Mouse (Mus musculus) MEL (cell line): Measurements from ENCODE around the gene Brox. TPM values are rescaled to one million over a fixed set of nuclear protein-coding genes. Genes with fewer than 3 reads are reported as not detected.

ENCODE experiments used
- DNase-seq: peaks from one replicate; pipeline ENCODE4 v3.0.0; 2011; ENCODE audit warnings: low read depth, low spot score
- H3K27ac ChIP-seq: 2 replicates; pipeline ENCODE4 v1.5.1; 2012; ENCODE audit warnings: low read depth, mild to moderate bottlenecking, control low read depth, low read length, moderate library complexity; ENCODE audit not compliant: control insufficient read depth
- H3K27me3 ChIP-seq, 2 experiments: fragments of 150-350 bp in 1 of 2; sonication (generic) in 1 of 2; 2 replicates each; pipeline ENCODE4 v1.6.1; 2012; ENCODE audit warnings: low read length in 2 of 2, mild to moderate bottlenecking in 2 of 2, improper control_type of control experiment in 1 of 2, moderate library complexity in 1 of 2; ENCODE audit not compliant: insufficient read depth in 2 of 2, control insufficient read depth in 1 of 2
- H3K36me3 ChIP-seq, 2 experiments: 2 replicates each; pipeline ENCODE4 v1.6.1; 2012 to 2014; ENCODE audit warnings: low read length in 2 of 2, improper control_type of control experiment in 1 of 2, inconsistent platforms in 1 of 2, mild to moderate bottlenecking in 1 of 2; ENCODE audit not compliant: insufficient read depth in 2 of 2, control insufficient read depth in 1 of 2
- H3K4me1 ChIP-seq, 2 experiments: fragments of 150-350 bp in 1 of 2; sonication (generic) in 1 of 2; 2 replicates each; pipeline ENCODE4 v1.6.1; 2012; ENCODE audit warnings: low read length in 2 of 2, improper control_type of control experiment in 1 of 2, mild to moderate bottlenecking in 1 of 2; ENCODE audit not compliant: insufficient read depth in 2 of 2, control insufficient read depth in 1 of 2
- H3K4me3 ChIP-seq, 2 experiments: fragments of 150-350 bp in 1 of 2; sonication (generic) in 1 of 2; 2 replicates each; pipeline ENCODE4 v1.5.1; 2012; ENCODE audit warnings: low read depth in 2 of 2, low read length in 2 of 2, mild to moderate bottlenecking in 2 of 2, moderate library complexity in 2 of 2, control low read depth in 1 of 2, improper control_type of control experiment in 1 of 2; ENCODE audit not compliant: control insufficient read depth in 1 of 2, insufficient read depth in 1 of 2
- H3K79me2 ChIP-seq: 2 replicates; pipeline ENCODE4 v1.6.1; 2012; ENCODE audit warnings: mild to moderate bottlenecking, low read length, moderate library complexity; ENCODE audit not compliant: control insufficient read depth, poor library complexity, insufficient read depth
- H3K9ac ChIP-seq: 2 replicates; pipeline ENCODE4 v1.6.1; 2012; ENCODE audit warnings: low read depth, mild to moderate bottlenecking, control low read depth, low read length, moderate library complexity; ENCODE audit not compliant: control insufficient read depth, poor library complexity, severe bottlenecking
- H3K9me3 ChIP-seq: fragments of 150-350 bp; sonication (generic); replicated peaks from 2 replicates; pipeline ENCODE4 v1.6.1; 2012; ENCODE audit warnings: mild to moderate bottlenecking, low read length, improper control_type of control experiment, moderate library complexity; ENCODE audit not compliant: insufficient read depth
- BHLHE40 ChIP-seq: IDR thresholded peaks from 2 replicates; pipeline ENCODE4 v1.6.1; 2012; ENCODE audit warnings: low read depth, mild to moderate bottlenecking, inconsistent platforms, low read length, improper control_type of control experiment, borderline replicate concordance
- CHD1 ChIP-seq: IDR thresholded peaks from 2 replicates; pipeline ENCODE4 v1.6.1; 2012; ENCODE audit warnings: low read depth, mild to moderate bottlenecking, inconsistent platforms, low read length, improper control_type of control experiment
- E2F4 ChIP-seq: IDR thresholded peaks from 2 replicates; pipeline ENCODE4 v1.6.1; 2011; ENCODE audit warnings: low read depth, low read length, improper control_type of control experiment, borderline replicate concordance
- ELF1 ChIP-seq: IDR thresholded peaks from 2 replicates; pipeline ENCODE4 v1.6.1; 2014; ENCODE audit warnings: low read depth, mild to moderate bottlenecking, inconsistent platforms, low read length, improper control_type of control experiment, moderate library complexity
- ETS1 ChIP-seq: IDR thresholded peaks from 2 replicates; pipeline ENCODE4 v1.6.1; 2012; ENCODE audit warnings: low read depth, mild to moderate bottlenecking, inconsistent platforms, low read length, improper control_type of control experiment, moderate library complexity
- GABPA ChIP-seq: IDR thresholded peaks from 2 replicates; pipeline ENCODE4 v1.6.1; 2012; ENCODE audit warnings: low read depth, mild to moderate bottlenecking, inconsistent platforms, low read length, improper control_type of control experiment, moderate library complexity
- HCFC1 ChIP-seq: IDR thresholded peaks from 2 replicates; pipeline ENCODE4 v1.6.1; 2012; ENCODE audit warnings: low read depth, mild to moderate bottlenecking, inconsistent platforms, low read length, improper control_type of control experiment, moderate library complexity
- JUND ChIP-seq: IDR thresholded peaks from 2 replicates; pipeline ENCODE4 v1.6.1; 2011; ENCODE audit warnings: low read depth, mild to moderate bottlenecking, improper control_type of control experiment, low read length
- MAX ChIP-seq: IDR thresholded peaks from 2 replicates; pipeline ENCODE4 v1.6.1; 2011; ENCODE audit warnings: low read length, improper control_type of control experiment
- MAZ ChIP-seq: IDR thresholded peaks from 2 replicates; pipeline ENCODE4 v1.6.1; 2012; ENCODE audit warnings: low read depth, mild to moderate bottlenecking, inconsistent platforms, low read length, improper control_type of control experiment
- MEF2A ChIP-seq: IDR thresholded peaks from 2 replicates; pipeline ENCODE4 v1.6.1; 2014; ENCODE audit warnings: low read depth, mild to moderate bottlenecking, inconsistent platforms, low read length, improper control_type of control experiment; ENCODE audit not compliant: poor library complexity, insufficient replicate concordance, severe bottlenecking; ENCODE audit errors: extremely low read depth
- MXI1 ChIP-seq: IDR thresholded peaks from 2 replicates; pipeline ENCODE4 v1.6.1; 2011; ENCODE audit warnings: mild to moderate bottlenecking, low read depth, low read length, improper control_type of control experiment
- MYB ChIP-seq: IDR thresholded peaks from 2 replicates; pipeline ENCODE4 v1.6.1; 2011; ENCODE audit warnings: mild to moderate bottlenecking, low read depth, low read length, improper control_type of control experiment
- NRF1 ChIP-seq: IDR thresholded peaks from 2 replicates; pipeline ENCODE4 v1.6.1; 2014; ENCODE audit warnings: low read depth, mild to moderate bottlenecking, inconsistent platforms, low read length, improper control_type of control experiment, moderate library complexity; ENCODE audit not compliant: poor library complexity, insufficient read depth, severe bottlenecking
- POLR2A ChIP-seq, 2 experiments: IDR thresholded peaks; 2 replicates each; pipeline ENCODE4 v1.6.1; 2011 to 2012; ENCODE audit warnings: low read length in 2 of 2, mild to moderate bottlenecking in 2 of 2, control low read depth in 1 of 2, improper control_type of control experiment in 1 of 2, low read depth in 1 of 2, moderate library complexity in 1 of 2; ENCODE audit not compliant: control insufficient read depth in 1 of 2, insufficient read depth in 1 of 2, poor library complexity in 1 of 2
- POLR2AphosphoS5 ChIP-seq: IDR thresholded peaks from 2 replicates; pipeline ENCODE4 v1.6.1; 2012; ENCODE audit warnings: low read depth, borderline replicate concordance, mild to moderate bottlenecking, inconsistent platforms, low read length, moderate library complexity, mixed read lengths
- RAD21 ChIP-seq: IDR thresholded peaks from 2 replicates; pipeline ENCODE4 v1.6.1; 2011; ENCODE audit warnings: mild to moderate bottlenecking, low read depth, low read length, improper control_type of control experiment
- TAL1 ChIP-seq: IDR thresholded peaks from 2 replicates; pipeline ENCODE4 v1.6.1; 2012; ENCODE audit warnings: mild to moderate bottlenecking, inconsistent platforms, low read length, moderate library complexity, mixed read lengths
- TBP ChIP-seq: IDR thresholded peaks from 2 replicates; pipeline ENCODE4 v1.8.0; 2011; ENCODE audit warnings: low read depth, low read length, improper control_type of control experiment
- TCF12 ChIP-seq: IDR thresholded peaks from 2 replicates; pipeline ENCODE4 v1.6.1; 2014; ENCODE audit warnings: low read depth, mild to moderate bottlenecking, inconsistent platforms, low read length, improper control_type of control experiment, moderate library complexity
- UBTF ChIP-seq: IDR thresholded peaks from 2 replicates; pipeline ENCODE4 v1.6.1; 2012; ENCODE audit warnings: low read depth, mild to moderate bottlenecking, inconsistent platforms, low read length, improper control_type of control experiment, moderate library complexity, borderline replicate concordance; ENCODE audit not compliant: insufficient read depth
- ZKSCAN1 ChIP-seq: IDR thresholded peaks from 2 replicates; pipeline ENCODE4 v1.6.1; 2012; ENCODE audit warnings: low read depth, mild to moderate bottlenecking, inconsistent platforms, low read length, improper control_type of control experiment, moderate library complexity
- ZMIZ1 ChIP-seq: IDR thresholded peaks from 2 replicates; pipeline ENCODE4 v1.6.1; 2012; ENCODE audit warnings: low read depth, mild to moderate bottlenecking, inconsistent platforms, low read length, improper control_type of control experiment, moderate library complexity
- polyA plus RNA-seq, 2 experiments: library from polyadenylated mRNA; stranded (reverse) in 1 of 2; unstranded in 1 of 2; fragments of >175 nt in 1 of 2; fragments of >200 nt in 1 of 2; gene quantifications; 2 replicates each; pipeline versions ENCODE4 v1.2.1 to v1.2.4; 2012; ENCODE audit warnings: low replicate concordance in 2 of 2, low read depth in 1 of 2; ENCODE audit not compliant: insufficient read length in 2 of 2, insufficient read depth in 1 of 2, missing spikeins in 1 of 2
- total RNA-seq: library from RNA; depleted of rRNA; stranded (reverse); fragments of 300-350 nt; gene quantifications from 2 replicates; pipeline ENCODE4 v1.2.3, GENCODE M21; 2012

Brox gene
- total and polyA plus RNA-seq, 3 experiments: 25.4 to 145 (median 28.4) TPM

GRCm38 (mm10) chr1:183264145-183265008 lies 32.7 kb downstream of the Brox start (continued):
- TF ChIP-seq NRF1 (0 out of 2 replicates have a peak, but pooled peaks have one; percentile 15), E2F4 (no peak), MYB (no peak), POLR2AphosphoS5 (no peak), MXI1 (peak; percentile 81; the same call in 1 of the 2 replicates), TBP (peak; percentile 85), MAZ (no peak)
- TF ChIP-seq, all 39 proteins: peak for 17

- no peak for TF ChIP-seq POLR2AphosphoS5
- no peak for TF ChIP-seq CHD1
- TF ChIP-seq TBP: no peak
- TF ChIP-seq ETS1: no peak
- TF ChIP-seq UBTF: no peak
- no peak for TF ChIP-seq TAL1
- TF ChIP-seq GABPA: no peak
- TF ChIP-seq MEF2A: no peak
- no peak for TF ChIP-seq JUND
- no peak for TF ChIP-seq HCFC1
- TF ChIP-seq RAD21: no peak
- no peak for TF ChIP-seq MAX
- TF ChIP-seq ZMIZ1: no peak
- no peak for TF ChIP-seq TCF12
- no peak for TF ChIP-seq NRF1
- no peak for TF ChIP-seq POLR2A (IDR thresholded peaks at IDR 0.05; ENCODE audit: control insufficient read depth in 1 of 2, insufficient read depth in 1 of 2, low read depth in 1 of 2, low read length in 2 of 2, poor library complexity in 1 of 2)
- no peak for TF ChIP-seq ZKSCAN1
- no peak for TF ChIP-seq BHLHE40
- no peak for TF ChIP-seq ELF1
- TF ChIP-seq MXI1: no peak
- Histone ChIP-seq H3K4me3 (no peak overlapping the region), H3K27me3 (no peaks in the 10 kb centered on the region)
Measured at GRCm38 (mm10) chr1:183252574-183252973, 44.5 kb downstream of the Brox start.

More at GRCm38 (mm10) chr1:183252574-183252973, 44.5 kb downstream of the Brox start:
- peaks cover 17 to 20% of the 10 kb centered on the region in 2 experiments; a peak in 3 of 4 replicates for H3K4me1 ChIP-seq
- no peaks in the 10 kb centered on the region for H3K79me2 ChIP-seq
- H3K9me3 ChIP-seq: no peaks in the 10 kb centered on the region
- no peak for DNase-seq
- H3K36me3 ChIP-seq: peaks cover 0 to 4% of the 10 kb centered on the region in 2 experiments; a peak in 2 of 4 replicates
- H3K27ac ChIP-seq: no peak overlapping the region
- H3K9ac ChIP-seq: no peak overlapping the region
